Mouse (Mus musculus) spleen, postnatal 4 days (tissue): ENCODE measurements around the gene Srd5a1.
"Not testable (repeated sequence)": the region's sequence is repeated elsewhere in the genome, so short reads cannot be mapped to it uniquely, and the experiment has no call there.

ENCODE experiments used
- DNase-seq, 2 experiments: peaks; one replicate each; pipeline ENCODE4 v3.0.0; 2022; ENCODE audit warnings: low spot score in 2 of 2

The Srd5a1 gene

GRCm38 (mm10) chr13:69611398-69612174 is at the start of gene Srd5a1:
Gene Srd5a1 (minus strand): TSS chr13:69611442.
- peak; percentile 99 for DNase-seq

- peak in 1 of 2 experiments; percentile 15 for DNase-seq
These were observed 43.3 kb upstream of the Srd5a1 start for GRCm38 (mm10) chr13:69654508-69654907.

GRCm38 (mm10) chr13:69646481-69646880 is 35.2 kb upstream of the Srd5a1 start:
- DNase-seq = no peak

- DNase-seq = no peak
These were observed 34.6 kb upstream of the Srd5a1 start for GRCm38 (mm10) chr13:69645694-69646423.

- DNase-seq = peak in 1 of 2 experiments; percentile 43
These were observed 33.4 kb upstream of the Srd5a1 start for GRCm38 (mm10) chr13:69644427-69645166.

- DNase-seq = no peak
These were observed 32.7 kb upstream of the Srd5a1 start for GRCm38 (mm10) chr13:69643937-69644336.

GRCm38 (mm10) chr13:69642656-69643216 is 31.5 kb upstream of the Srd5a1 start:
- DNase-seq = peak in 1 of 2 experiments; percentile 51

GRCm38 (mm10) chr13:69641017-69641416 is 29.8 kb upstream of the Srd5a1 start:
- peak in 1 of 2 experiments; percentile 26 for DNase-seq

- no peak for DNase-seq
These were observed 29.3 kb upstream of the Srd5a1 start for GRCm38 (mm10) chr13:69640541-69640940.

- peak in 1 of 2 experiments; percentile 7 for DNase-seq
These were observed 28.9 kb upstream of the Srd5a1 start for GRCm38 (mm10) chr13:69640126-69640525.

- DNase-seq = peak in 1 of 2 experiments; percentile 10
These were observed 28.0 kb upstream of the Srd5a1 start for GRCm38 (mm10) chr13:69639251-69639650.

- DNase-seq = peak in 1 of 2 experiments; percentile 1
These were observed 26.9 kb upstream of the Srd5a1 start for GRCm38 (mm10) chr13:69638108-69638626.

- DNase-seq = no peak
These were observed 26.4 kb upstream of the Srd5a1 start for GRCm38 (mm10) chr13:69637657-69638056.

GRCm38 (mm10) chr13:69636816-69637215 is 25.6 kb upstream of the Srd5a1 start:
- no peak for DNase-seq

GRCm38 (mm10) chr13:69636375-69636774 is 25.1 kb upstream of the Srd5a1 start:
- DNase-seq = no peak

GRCm38 (mm10) chr13:69635836-69636235 is 24.6 kb upstream of the Srd5a1 start:
- DNase-seq = not testable (repeated sequence)

- DNase-seq = no peak
These were observed 22.7 kb upstream of the Srd5a1 start for GRCm38 (mm10) chr13:69633988-69634387.

GRCm38 (mm10) chr13:69633551-69633950 is 22.3 kb upstream of the Srd5a1 start:
- no peak for DNase-seq

- no peak for DNase-seq
These were observed 20.4 kb upstream of the Srd5a1 start for GRCm38 (mm10) chr13:69631659-69632058.

- no peak for DNase-seq
These were observed 19.9 kb upstream of the Srd5a1 start for GRCm38 (mm10) chr13:69631111-69631510.

- peak in 1 of 2 experiments; percentile 10 for DNase-seq
These were observed 19.3 kb upstream of the Srd5a1 start for GRCm38 (mm10) chr13:69630576-69630975.
